Mouse (Mus musculus) midbrain, embryonic 12.5 days (tissue): ENCODE measurements around the gene Mllt10. TPM values are rescaled to one million over a fixed set of nuclear protein-coding genes. Genes with fewer than 3 reads are reported as not detected.
"Not testable (repeated sequence)": the region's sequence is repeated elsewhere in the genome, so short reads cannot be mapped to it uniquely, and the experiment has no call there.

ENCODE experiments used
- ATAC-seq: fragments of 200-750 bp; cut with Nextera tagmentation; 2 replicates; pipeline ENCODE4 v1.8.0; 2017; ENCODE audit warnings: low read depth, moderate TSS enrichment, moderate library complexity; ENCODE audit not compliant: low FRiP score
- H3K27ac ChIP-seq: fragments of 300-500 bp; sonication (generic); replicated peaks from 2 replicates; pipeline ENCODE4 v1.5.1; 2016; ENCODE audit warnings: mild to moderate bottlenecking
- H3K27me3 ChIP-seq: fragments of 300-500 bp; sonication (generic); 2 replicates; pipeline ENCODE4 v1.6.1; 2016; ENCODE audit warnings: mild to moderate bottlenecking
- H3K36me3 ChIP-seq: fragments of 300-500 bp; sonication (generic); 2 replicates; pipeline ENCODE4 v1.6.1; 2016
- H3K4me1 ChIP-seq: fragments of 300-500 bp; sonication (generic); 2 replicates; pipeline ENCODE4 v1.6.1; 2016
- H3K4me2 ChIP-seq: fragments of 300-500 bp; sonication (generic); replicated peaks from 2 replicates; pipeline ENCODE4 v1.6.1; 2016; ENCODE audit warnings: mild to moderate bottlenecking, moderate library complexity
- H3K4me3 ChIP-seq: fragments of 300-500 bp; sonication (generic); 2 replicates; pipeline ENCODE4 v1.5.1; 2016; ENCODE audit warnings: mild to moderate bottlenecking
- H3K9ac ChIP-seq: fragments of 300-500 bp; sonication (generic); replicated peaks from 2 replicates; pipeline ENCODE4 v1.6.1; 2016; ENCODE audit warnings: mild to moderate bottlenecking, moderate library complexity
- H3K9me3 ChIP-seq: fragments of 300-500 bp; sonication (generic); 2 replicates; pipeline ENCODE4 v1.6.1; 2016; ENCODE audit warnings: mild to moderate bottlenecking
- WGBS: fragments of 180-500 bp; shearing (Covaris S2); methylation state at CpG from one replicate; pipeline ENCODE4 v1.1.7; 2016; 5-methylcytosine and 5-hydroxymethylcytosine counted together
- polyA plus RNA-seq: library from polyadenylated mRNA; unstranded; fragments of >200 nt; fragmentation: Nextera tagmentation; extraction: Ambion mirVana; gene quantifications from 2 replicates; pipeline ENCODE4 v1.2.1, GENCODE M21; 2016

The Mllt10 gene
- polyA plus RNA-seq, 1 experiment from 2014 or later: 64.9 TPM

DNA sequence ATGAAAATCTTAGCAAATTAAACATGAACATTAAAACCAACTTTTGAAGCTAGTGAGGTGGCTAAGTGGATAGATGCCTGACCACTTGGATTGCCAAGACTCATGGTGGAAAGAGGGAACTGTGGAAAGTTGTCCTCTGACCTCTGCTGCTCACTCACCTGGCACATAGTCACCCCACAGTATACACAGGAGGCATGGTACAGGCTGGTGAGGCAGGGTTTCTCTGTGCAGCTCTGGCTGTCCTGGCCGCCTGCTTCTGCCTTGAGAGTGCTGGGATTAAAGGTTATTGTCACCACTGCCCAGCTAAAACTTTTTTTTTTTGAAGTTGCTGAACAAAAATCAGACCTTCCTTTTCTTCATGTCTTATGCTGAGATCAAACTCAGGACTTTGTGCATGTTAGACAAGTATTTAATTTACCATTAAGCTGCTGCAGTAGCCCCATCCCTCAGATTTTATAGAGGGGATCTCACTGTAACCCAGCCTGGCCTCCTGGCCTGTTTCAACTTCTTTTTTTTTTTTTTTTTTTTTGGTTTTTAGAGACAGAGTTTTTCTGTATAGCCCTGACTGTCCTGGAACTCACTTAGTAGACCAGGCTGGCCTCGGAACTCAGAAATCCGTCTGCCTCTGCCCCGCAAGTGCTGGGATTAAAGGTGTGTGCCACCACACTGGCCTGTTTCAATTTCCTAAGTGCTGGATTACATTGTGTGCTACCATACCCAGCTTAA lies 13.2 kb downstream of the Mllt10 start:
- H3K9me3 ChIP-seq: no peaks in the 10 kb centered on the region
- peaks cover 11% of the 10 kb centered on the region for H3K4me1 ChIP-seq
- H3K27me3 ChIP-seq: no peaks in the 10 kb centered on the region
- H3K36me3 ChIP-seq: peaks cover 10% of the 10 kb centered on the region
- ATAC-seq: no peak
- H3K27ac ChIP-seq: no peak overlapping the region
- whole genome bisulfite sequencing: 85% methylated on average over 4 of the region's 4 CpGs
- no peak overlapping the region for H3K4me3 ChIP-seq
- H3K4me2 ChIP-seq: no peak overlapping the region
- H3K9ac ChIP-seq: no peak overlapping the region

GRCm38 (mm10) chr2:18071947-18072346 lies 16.9 kb downstream of the Mllt10 start:
- 96% methylated on average over 2 of the region's 2 CpGs for WGBS
- H3K27ac ChIP-seq: no peak overlapping the region
- no peaks in the 10 kb centered on the region for H3K27me3 ChIP-seq
- H3K4me2 ChIP-seq: no peak overlapping the region
- H3K4me3 ChIP-seq: no peak overlapping the region
- peaks cover 26% of the 10 kb centered on the region for H3K36me3 ChIP-seq
- H3K9me3 ChIP-seq: no peaks in the 10 kb centered on the region
- no peak for ATAC-seq
- no peak overlapping the region for H3K9ac ChIP-seq
- no peaks in the 10 kb centered on the region for H3K4me1 ChIP-seq

GRCm38 (mm10) chr2:18080182-18080860 lies 25.3 kb downstream of the Mllt10 start:
- no peak overlapping the region for H3K4me3 ChIP-seq
- ATAC-seq: no peak
- 92% methylated on average over 2 of the region's 2 CpGs for WGBS
- H3K9me3 ChIP-seq: no peaks in the 10 kb centered on the region
- H3K36me3 ChIP-seq: peaks cover 54% of the 10 kb centered on the region
- no peak overlapping the region for H3K9ac ChIP-seq
- no peak overlapping the region for H3K4me2 ChIP-seq
- H3K4me1 ChIP-seq: no peaks in the 10 kb centered on the region
- H3K27me3 ChIP-seq: no peaks in the 10 kb centered on the region
- H3K27ac ChIP-seq: no peak overlapping the region

- H3K36me3 ChIP-seq: peaks cover 64% of the 10 kb centered on the region
- H3K9ac ChIP-seq, H3K27ac ChIP-seq, H3K9me3 ChIP-seq, H3K4me2 ChIP-seq, H3K27me3 ChIP-seq, H3K4me1 ChIP-seq, H3K4me3 ChIP-seq, ATAC-seq: not testable (repeated sequence)
- 93% methylated on average over 3 of the region's 3 CpGs for WGBS
Observed at GRCm38 (mm10) chr2:18087695-18088094, 32.7 kb downstream of the Mllt10 start.

DNA sequence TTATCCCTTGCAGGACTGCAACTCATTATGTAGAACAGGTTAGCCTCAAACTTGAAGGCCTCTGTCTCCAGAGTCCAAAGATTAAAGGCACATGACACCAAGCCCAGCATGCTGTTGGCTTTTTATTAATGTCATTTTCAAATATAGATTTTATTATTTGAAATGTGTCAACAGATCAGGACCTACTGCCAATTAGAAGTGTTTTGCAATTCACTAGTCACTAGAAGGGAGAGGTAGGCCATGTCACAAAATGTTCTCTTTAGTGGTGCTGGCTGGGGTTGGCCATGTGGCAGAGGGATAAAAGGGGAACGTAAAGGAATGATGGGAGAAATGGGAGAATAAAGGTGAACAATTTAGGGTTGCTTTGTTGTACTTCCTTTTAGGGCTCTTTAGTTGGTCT lies 38.8 kb downstream of the Mllt10 start:
- Histone ChIP-seq H3K27ac (no peak overlapping the region), H3K4me1 (no peaks in the 10 kb centered on the region), H3K4me2 (no peak overlapping the region), H3K36me3 (peaks cover 41% of the 10 kb centered on the region), H3K4me3 (no peak overlapping the region), H3K9me3 (no peaks in the 10 kb centered on the region), H3K9ac (no peak overlapping the region), H3K27me3 (no peaks in the 10 kb centered on the region)
- ATAC-seq: no peak
- WGBS: 83% methylated on average over 1 of the region's 1 CpGs

DNA sequence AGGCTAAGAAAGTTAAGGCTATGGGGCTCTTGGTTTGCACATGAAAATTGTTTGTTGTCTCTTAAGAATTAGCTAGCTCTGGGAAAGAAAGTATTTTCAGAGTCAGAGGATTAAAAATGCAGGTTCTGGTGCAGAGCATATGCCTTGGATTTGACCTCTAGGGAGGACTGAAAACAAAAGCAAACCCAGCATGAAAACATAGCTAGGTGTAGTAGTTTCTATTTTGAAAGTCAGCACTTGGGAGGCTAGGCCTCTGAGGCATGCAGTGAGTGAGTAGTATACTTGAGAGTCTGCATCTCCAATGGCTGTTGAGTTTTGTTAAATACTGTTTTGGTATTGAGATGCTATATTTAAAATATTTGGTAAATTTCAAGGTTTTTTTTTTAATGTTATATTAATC lies 39.3 kb downstream of the Mllt10 start:
- H3K27me3 ChIP-seq: no peaks in the 10 kb centered on the region
- H3K36me3 ChIP-seq: peaks cover 41% of the 10 kb centered on the region
- H3K4me1 ChIP-seq: no peaks in the 10 kb centered on the region
- no peaks in the 10 kb centered on the region for H3K9me3 ChIP-seq
- H3K4me3 ChIP-seq: no peak overlapping the region
- no peak overlapping the region for H3K4me2 ChIP-seq
- no peak overlapping the region for H3K27ac ChIP-seq
- no peak for ATAC-seq
- no peak overlapping the region for H3K9ac ChIP-seq

DNA sequence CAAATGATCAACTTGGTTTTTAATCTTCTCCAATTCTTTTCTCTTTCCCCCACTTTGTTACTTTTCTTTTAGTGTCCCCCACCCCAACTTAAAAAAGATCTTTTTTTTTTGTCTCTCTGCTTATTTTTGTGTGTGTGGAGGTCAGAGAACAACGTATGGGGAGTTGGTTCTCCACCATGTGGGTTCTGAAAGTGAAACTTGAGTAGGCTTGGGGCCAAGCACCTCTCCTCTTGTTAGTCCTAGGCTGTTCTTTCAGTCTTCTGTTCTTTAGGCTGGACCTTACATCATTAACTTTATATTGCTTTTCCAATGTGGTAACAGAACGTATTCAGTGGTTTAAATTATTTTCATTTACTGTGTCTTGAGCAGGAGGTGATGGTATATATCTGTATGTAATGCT lies 40.8 kb downstream of the Mllt10 start:
- H3K9me3 ChIP-seq: no peaks in the 10 kb centered on the region
- 73% methylated on average over 2 of the region's 2 CpGs for WGBS

GRCm38 (mm10) chr2:18100914-18101313 lies 45.9 kb downstream of the Mllt10 start:
- Histone ChIP-seq H3K27ac (no peak overlapping the region), H3K9me3 (no peaks in the 10 kb centered on the region), H3K27me3 (no peaks in the 10 kb centered on the region), H3K4me2 (no peak overlapping the region), H3K4me1 (no peaks in the 10 kb centered on the region), H3K36me3 (peaks cover 42% of the 10 kb centered on the region), H3K9ac (no peak overlapping the region), H3K4me3 (no peak overlapping the region)
- 91% methylated on average over 2 of the region's 2 CpGs for WGBS
- no peak for ATAC-seq

More for the DNA sequence above, 40.8 kb downstream of the Mllt10 start:
- no peaks in the 10 kb centered on the region for H3K27me3 ChIP-seq
- H3K9ac ChIP-seq: no peak overlapping the region
- no peaks in the 10 kb centered on the region for H3K4me1 ChIP-seq
- peaks cover 47% of the 10 kb centered on the region for H3K36me3 ChIP-seq
- H3K4me3 ChIP-seq: no peak overlapping the region
- no peak for ATAC-seq
- no peak overlapping the region for H3K27ac ChIP-seq
- H3K4me2 ChIP-seq: no peak overlapping the region

DNA sequence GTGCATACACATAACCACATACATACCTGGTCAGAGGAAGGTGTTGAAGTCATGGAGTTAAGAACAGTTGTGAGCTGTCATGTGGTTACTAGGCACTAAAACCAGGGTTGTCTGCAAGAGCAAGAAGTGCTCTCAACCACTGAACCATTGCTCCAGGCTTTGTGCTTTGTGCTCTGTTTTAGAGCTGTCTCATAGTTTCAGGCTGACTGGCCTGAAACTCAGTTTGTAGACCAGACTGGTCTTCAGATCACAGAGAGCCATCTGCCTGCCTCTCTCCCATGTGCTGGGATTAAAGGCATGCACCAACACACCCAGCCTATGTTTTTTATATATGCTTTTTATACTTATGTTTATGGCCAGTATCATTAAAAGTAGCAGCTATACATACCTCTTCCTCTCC lies 52.5 kb downstream of the Mllt10 start:
- no peak for ATAC-seq

GRCm38 (mm10) chr2:18108214-18108613 lies 53.2 kb downstream of the Mllt10 start:
- Histone ChIP-seq H3K4me3 (no peak overlapping the region), H3K9me3 (no peaks in the 10 kb centered on the region), H3K27me3 (no peaks in the 10 kb centered on the region), H3K27ac (no peak overlapping the region), H3K4me1 (no peaks in the 10 kb centered on the region), H3K9ac (no peak overlapping the region), H3K36me3 (peaks cover 18% of the 10 kb centered on the region), H3K4me2 (no peak overlapping the region)
- WGBS: 95% methylated on average over 3 of the region's 3 CpGs
- ATAC-seq: no peak

More for the DNA sequence above, 52.5 kb downstream of the Mllt10 start:
- Histone ChIP-seq H3K9ac (no peak overlapping the region), H3K9me3 (no peaks in the 10 kb centered on the region), H3K27me3 (no peaks in the 10 kb centered on the region), H3K27ac (no peak overlapping the region), H3K4me3 (no peak overlapping the region), H3K36me3 (peaks cover 18% of the 10 kb centered on the region), H3K4me1 (no peaks in the 10 kb centered on the region), H3K4me2 (no peak overlapping the region)

DNA sequence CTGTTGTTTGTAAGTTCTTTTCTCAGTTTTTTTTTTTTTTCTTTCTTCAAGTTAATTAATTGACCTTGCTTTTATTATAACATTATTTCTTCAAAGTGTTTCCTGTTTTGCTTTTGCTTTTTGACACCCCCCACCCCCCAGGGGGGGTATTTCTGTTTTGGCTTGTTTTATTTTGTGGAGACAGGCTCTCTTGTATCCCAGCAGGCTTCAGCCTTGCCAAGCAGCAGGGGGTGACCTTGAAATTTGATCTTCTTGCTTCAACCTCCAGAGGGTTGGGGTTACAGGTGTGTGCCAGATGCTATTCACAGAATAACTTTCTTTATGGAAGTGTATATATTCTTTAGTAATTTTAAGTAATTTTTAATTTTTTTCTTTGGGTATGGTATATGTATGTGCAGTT lies 56.4 kb downstream of the Mllt10 start:
- H3K9ac ChIP-seq: no peak overlapping the region
- H3K4me3 ChIP-seq: no peak overlapping the region
- H3K27me3 ChIP-seq: no peaks in the 10 kb centered on the region
- ATAC-seq: no peak
- no peaks in the 10 kb centered on the region for H3K9me3 ChIP-seq
- H3K4me2 ChIP-seq: no peak overlapping the region
- peaks cover 25% of the 10 kb centered on the region for H3K36me3 ChIP-seq
- H3K27ac ChIP-seq: no peak overlapping the region
- no peaks in the 10 kb centered on the region for H3K4me1 ChIP-seq

DNA sequence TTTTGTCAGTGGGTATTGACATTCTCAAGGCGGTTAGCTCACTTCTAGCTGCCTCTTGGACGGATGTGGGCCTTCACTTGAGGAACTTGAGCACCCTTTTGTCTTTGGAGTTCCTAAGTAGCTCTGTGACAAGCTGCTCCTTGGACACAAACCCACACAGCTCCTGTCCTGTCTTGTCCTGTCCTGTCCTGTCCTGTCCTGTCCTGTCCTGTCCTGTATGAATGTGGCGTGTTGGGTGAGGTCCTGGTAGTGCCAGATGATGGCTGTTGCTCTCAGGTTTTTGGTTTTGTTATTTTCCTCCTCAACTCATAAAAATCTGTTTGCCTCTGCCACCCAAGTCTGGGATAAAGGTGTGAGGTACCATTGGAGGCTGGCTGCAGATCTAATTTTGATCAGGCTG lies 61.4 kb downstream of the Mllt10 start:
- Histone ChIP-seq H3K4me1 (no peaks in the 10 kb centered on the region), H3K27me3 (no peaks in the 10 kb centered on the region), H3K27ac (no peak overlapping the region), H3K4me3 (no peak overlapping the region), H3K36me3 (peaks cover 17% of the 10 kb centered on the region), H3K4me2 (no peak overlapping the region), H3K9me3 (no peaks in the 10 kb centered on the region), H3K9ac (no peak overlapping the region)
- 67% methylated on average over 3 of the region's 3 CpGs for WGBS
- no peak for ATAC-seq

DNA sequence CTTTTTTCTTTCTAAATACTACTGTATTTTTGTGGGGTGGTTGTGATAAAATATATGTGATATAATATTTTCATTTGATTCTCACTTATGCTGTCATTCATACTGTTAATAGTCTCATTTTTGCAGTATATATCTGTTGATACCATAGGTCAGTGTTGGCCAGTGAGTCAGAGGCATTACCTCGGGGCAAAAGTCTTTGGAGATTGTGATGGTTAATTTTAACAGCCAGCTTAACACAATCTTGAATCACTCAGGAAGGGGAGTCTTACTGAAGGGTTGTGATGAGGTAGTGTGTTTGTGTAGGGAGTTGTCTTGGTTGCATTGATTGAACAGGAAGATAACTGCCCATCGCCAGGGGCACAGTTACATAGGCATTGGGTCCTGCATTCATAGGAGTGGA lies 83.1 kb downstream of the Mllt10 start:
- 96% methylated on average over 2 of the region's 2 CpGs for WGBS
- H3K4me3 ChIP-seq: no peak overlapping the region
- no peak overlapping the region for H3K4me2 ChIP-seq
- H3K9ac ChIP-seq: no peak overlapping the region
- ATAC-seq: no peak
- no peaks in the 10 kb centered on the region for H3K9me3 ChIP-seq
- no peaks in the 10 kb centered on the region for H3K4me1 ChIP-seq
- peaks cover 43% of the 10 kb centered on the region for H3K36me3 ChIP-seq
- no peak overlapping the region for H3K27ac ChIP-seq
- no peaks in the 10 kb centered on the region for H3K27me3 ChIP-seq
